Mouse (Mus musculus) yolk sac, embryonic 10.5 days (tissue): ENCODE results near the gene Ahcyl1.
A peak's percentile ranks its signal among the peaks of the same experiment; 100 is the strongest.

Experiments
- DNase-seq: peaks from one replicate; pipeline ENCODE4 v3.0.0-alpha.2; 2017; ENCODE audit warnings: low spot score

Gene Ahcyl1

DNA sequence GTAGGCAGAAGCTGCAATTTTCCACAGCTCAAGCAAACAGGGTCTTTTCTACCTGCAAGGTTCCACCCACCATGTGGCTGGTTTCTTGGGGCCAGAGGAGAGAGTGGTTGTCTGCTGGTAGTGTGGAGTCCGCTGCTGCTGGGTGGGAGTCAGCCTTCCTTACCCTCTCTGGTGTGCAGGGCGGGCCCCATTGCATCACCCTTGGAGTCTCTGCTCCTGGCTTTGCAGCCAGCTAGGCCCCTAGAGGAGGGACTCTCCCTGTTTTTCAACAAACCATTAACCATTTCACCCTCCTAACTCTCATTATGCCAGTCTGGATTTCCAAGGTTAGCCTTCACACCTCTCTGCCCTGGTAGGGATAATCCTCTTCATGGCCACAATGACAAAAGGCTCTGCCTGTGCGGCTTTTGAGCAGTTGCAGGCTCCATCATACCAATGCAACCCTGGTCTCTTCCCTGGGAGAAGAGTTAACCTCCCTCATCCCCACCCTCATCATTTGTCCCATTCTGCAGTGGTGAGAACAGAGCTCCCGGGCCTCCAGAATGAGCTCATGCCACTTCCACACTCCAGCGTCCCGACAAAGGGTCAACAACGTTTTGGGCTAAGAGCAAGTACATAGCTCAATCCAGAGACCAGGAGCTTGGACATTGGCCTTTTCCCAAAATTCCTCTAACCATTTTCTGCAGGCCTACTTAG is 7.5 kb upstream of the Ahcyl1 start:
- DNase-seq: no peak

DNA sequence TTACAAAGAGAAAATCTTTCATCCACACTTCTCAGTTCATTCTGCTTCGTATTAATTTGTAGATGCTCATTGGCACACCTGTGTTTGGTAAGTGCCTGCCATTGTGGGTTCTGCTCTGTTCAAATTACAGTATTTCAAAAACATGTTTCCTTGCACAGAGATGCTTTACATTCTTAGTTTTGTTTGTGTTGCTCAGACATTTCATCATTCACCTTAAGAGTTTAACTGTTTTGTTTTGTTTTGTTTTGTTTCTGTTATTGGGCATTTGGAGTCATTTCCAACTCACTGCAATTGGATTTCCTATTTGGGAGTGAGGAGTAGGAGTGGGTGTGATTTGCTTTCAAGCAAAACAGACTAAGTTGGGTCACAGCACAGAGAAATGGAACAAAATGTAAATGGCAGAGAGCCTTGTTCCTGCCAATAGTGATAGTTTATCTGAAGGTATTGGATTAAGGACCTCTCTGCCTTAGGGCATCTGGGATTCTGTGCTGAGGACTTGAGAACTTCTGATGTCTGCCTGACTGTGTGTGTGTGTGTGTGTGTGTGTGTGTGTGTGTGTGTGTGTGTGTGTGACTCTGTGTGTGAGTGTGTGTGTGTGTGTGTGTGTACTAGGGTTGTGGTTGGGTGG is 5.5 kb upstream of the Ahcyl1 start:
- DNase-seq: no peak

DNA sequence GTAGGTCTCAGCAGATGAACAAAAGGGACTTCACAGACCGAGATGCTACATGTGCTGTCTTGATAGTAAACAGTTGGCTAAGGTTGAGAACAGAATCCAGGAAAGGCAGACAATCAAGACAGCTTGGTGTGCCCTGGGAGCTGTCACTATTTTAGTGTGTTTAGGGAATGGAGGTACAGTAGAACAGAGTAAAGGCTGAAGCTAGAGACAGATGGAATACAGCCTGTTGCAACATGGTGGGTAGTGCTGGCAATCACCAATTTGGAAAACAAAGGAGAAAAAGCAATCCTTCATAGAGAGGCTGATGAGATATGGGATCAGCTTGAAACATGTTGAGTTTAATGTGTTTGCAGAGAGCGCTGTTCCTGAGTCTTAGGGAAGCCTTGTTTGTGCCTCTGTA is 4.3 kb upstream of the Ahcyl1 start:
- DNase-seq: no peak

DNA sequence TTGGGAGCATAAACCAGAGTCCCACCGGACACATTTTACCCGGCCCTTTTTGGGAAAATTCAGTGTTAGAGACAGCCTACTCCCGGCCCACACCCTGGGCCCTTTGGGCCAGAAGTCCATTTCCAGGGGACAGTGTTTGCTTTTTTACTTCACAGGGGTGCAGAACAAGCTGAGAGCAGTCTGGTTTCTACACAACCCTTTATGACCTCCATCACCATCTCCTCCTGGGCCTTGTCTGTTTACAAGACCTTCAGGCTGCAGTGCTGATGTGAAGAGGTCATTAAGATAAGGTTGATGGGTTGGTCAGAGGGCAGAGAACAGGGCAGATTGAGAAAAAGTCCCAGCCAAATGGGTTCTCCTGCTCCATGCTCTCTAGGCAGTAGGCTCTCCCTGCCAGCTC is 550 bp upstream of the Ahcyl1 start:
- peak; percentile 67 for DNase-seq

DNA sequence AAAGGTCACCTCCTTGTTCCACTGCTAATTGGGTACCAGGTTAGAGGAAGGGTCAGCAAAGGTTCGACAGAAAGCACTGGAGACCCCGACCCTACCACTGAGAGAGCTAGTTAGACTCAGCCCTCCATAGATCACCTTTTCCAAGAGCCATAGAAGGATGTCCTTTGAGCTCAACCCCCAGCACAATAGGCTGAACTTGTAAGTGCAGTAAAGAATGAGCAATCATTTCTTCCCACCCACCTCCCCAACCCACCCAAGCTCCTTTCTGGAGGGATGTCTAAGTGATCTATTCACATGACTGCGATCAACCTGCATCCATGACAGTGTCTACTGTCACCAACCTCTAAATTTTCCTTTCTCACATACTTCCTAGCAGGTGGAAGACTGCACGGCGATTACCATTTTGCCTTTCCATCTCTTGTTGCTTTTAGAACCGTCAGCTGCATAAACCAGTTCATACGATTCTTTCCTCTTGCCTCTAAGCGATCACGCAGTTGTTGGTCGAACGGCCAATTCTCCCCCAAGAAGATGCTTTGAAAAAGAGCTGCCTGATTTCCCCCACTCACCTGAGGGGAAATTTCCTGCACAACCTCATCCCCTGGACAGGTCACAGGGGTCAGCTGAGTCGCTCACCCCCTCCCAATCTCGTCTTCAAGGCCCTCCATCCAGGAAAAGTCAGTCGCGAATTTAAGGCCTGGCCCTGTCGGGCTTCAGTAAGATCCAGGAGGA is 977 bp downstream of the Ahcyl1 start:
- DNase-seq: no peak

DNA sequence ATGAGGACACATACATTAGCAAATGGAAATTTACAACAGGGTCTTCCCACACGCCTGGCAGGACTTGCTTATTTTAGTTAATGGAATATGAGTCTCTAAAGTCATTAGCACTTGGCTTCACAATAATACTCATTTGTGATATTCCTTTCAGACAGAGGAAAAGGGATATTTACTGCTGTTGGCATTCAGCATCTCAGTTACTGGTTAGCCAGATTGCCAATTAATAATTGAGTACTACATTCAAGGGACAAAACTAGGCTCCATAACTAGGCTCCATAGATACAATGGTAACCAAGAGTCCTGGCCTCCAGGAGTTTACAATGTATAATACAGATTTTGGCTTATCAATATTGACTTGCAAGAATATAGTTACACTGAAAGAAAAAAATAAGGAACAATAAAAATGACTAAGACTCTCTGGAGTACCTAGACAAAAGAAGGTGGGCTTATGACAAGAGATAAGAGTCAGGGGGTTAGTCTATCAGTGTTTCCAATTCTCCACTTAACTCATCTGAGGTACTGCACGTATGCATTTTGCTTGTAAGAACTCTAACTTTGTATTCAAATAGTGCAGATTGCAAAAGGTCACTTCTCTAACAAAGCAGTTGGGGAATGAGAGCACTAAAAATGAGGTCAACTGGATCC is 2.0 kb downstream of the Ahcyl1 start:
- DNase-seq: no peak

DNA sequence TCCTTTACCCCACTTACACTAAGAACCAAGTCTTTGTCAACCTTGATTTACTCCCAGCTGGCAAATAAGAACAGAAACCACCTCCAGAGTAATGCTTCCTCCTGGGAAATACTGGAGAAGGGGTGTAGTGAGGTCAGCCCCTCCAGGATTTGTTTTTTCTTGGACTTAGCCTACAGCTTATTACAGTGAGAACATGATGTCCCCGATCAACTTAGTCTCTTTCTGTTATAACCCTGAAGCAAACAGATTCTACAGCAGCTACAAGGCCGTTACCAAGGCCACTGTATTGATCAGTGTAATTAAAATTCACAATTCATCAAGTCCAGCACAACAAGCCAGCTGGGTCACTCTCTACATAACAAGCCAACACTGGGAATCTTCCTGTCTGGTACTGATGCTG is 6.0 kb downstream of the Ahcyl1 start:
- no peak for DNase-seq

DNA sequence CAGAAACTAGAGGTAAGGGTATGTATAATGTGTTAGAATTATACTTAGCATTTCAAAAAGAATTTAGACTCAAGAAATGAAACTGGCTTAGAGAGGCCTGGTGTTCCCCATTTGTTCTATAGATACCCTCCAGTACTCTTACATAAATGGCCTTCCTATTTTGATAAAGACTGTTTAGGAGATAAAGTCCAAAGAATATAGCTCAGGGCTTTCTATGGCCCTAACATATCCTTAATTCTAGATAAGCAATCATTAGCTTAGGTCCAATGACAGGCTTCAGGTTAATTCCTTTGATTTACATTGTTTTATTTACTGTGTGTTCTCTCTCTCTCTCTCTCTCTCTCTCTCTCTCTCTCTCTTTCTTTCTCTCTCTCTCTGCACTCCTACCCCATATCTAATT is 7.1 kb downstream of the Ahcyl1 start:
- DNase-seq: no peak

DNA sequence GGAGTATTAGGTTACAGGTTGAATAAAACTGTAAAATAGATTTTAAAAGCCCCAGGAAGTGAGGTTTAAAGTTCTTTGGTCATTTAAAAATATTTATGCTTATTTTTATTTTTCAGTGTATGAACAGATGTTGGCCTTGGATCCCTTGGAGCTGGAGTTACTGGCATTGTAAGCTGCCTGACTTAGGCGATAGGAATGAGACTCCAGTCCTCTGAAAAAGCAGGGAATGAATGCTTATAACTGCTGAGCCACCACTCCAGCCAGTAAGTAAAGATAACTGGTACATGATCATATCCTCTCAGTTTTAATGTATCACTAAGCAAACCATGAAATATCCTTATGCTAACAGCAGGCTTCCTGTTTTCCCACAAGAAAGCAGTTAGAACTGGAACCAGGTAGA is 8.1 kb downstream of the Ahcyl1 start:
- DNase-seq: no peak

DNA sequence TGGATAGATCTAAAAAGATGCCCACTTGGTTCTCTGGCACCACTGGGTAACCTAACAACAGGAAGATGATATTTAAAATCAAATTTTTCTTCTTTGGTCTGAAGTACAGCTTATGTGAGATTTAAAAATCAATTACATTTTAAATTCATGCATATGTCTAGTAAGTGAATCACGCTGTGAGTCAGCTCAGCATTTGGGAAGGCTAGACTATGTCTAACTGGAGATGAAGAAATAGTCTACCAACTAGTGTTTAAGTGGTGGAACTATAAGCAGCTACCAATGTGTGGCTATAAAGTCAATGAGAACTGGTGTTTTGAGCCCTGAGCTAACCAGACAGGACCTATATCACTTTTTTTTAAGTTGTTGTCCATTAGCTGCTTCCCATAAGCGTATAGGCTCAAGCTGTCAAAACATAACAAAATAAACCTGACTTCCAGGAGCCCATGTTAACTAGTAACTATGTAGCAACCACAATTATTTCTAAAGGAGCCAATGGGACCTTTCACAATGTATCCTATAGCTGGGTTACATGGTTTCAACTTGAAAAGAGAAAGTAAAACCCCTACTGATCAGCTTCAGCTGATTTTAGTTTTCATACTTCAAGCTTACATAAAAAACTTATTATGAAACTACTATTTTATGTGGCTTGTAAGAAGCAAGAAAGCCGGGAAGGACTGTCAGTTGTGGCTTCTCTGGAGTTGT is 9.9 kb downstream of the Ahcyl1 start:
- no peak for DNase-seq

DNA sequence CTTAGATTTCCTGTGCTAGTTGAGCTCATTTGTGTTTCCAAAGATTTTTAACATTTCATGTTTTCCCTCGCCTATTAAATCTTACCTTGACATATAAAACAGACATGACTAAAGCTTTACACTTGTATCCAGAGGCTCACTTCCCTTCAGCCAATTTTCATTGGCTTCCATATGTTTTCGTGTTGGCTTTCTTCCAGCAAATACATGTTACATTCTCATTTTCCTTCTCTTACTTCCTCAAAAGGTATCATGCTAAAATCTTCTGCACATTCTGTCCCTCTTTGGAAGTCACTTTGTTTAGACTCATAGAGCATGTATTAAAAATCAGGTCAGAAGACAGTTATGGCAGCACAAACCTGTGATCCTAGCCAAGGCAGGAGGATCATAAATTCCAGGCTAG is 10.7 kb downstream of the Ahcyl1 start:
- DNase-seq: no peak

DNA sequence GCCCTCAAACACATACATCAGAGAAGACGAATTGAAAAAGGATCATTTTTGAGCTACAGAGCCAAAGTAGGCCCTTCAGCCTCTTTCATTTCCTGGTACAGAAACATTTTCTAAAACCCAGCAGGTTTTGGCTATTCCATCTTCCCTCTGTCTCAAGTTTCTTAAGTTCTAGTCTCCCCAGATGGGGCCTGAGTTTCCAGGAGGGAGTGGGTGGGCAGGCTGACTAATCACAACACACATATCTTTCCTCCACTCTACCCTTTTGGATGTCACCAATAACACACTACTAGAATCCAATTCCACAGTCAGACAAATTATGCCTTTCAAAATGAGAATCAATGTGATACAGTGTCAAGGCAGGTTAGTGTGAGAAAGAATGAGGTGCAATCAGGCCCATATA is 12.8 kb downstream of the Ahcyl1 start:
- no peak for DNase-seq

DNA sequence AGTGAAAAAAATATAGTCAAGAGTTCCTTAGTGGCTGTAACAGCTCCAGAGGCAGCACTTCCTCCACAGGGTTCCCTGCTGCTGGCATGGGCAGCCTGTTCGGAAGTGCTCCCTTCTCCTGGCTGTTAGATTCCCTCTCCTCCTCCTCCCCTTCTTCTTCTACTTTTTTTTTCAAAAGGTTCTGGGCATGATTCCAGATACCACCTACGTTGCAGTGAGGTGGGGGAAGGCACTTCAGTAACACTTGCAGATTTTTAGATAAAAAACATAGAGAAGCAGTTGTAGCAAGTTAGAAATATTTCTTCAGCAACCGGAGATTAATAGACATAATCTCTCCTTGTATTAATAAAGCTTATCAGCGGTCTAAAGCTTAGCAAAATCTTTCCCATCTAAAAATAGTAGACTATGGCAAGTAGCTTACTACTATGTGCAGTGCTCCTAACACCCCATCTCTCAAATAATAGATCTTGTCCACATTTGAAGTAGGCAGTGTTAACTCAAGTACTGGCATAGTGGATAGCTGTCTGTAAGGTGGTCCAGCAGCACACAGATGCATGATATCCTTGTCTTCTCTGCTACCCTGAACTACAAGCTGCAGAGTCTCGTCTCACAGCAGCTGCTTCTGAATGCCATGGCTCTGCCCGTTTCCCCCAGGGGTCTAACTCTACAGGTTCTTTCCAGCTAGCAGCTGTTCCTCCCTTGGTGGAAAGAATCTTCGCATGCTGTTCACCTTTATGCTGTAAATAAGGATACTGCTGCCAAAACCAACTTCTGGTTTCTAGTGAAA is 15.4 kb downstream of the Ahcyl1 start:
- no peak for DNase-seq

DNA sequence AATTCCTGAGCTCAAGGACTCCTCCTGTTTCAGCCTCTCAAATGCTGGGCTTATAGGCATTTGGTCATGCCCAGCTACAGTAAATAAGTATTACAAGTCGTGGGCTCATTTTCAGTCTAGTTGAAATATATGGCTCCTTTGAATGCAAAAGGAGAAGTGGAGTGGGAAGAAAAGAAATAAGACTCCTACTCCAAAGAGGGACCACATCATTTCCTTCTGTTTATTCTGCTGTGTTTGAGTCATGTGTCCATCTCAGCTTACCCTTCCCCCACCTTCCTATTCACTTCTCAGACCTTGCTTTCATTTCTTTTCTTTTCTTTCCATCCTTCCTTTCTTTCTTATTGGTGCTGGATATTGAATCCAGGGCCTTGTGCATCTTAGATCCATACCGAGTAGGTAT is 24.9 kb downstream of the Ahcyl1 start:
- DNase-seq: no peak

DNA sequence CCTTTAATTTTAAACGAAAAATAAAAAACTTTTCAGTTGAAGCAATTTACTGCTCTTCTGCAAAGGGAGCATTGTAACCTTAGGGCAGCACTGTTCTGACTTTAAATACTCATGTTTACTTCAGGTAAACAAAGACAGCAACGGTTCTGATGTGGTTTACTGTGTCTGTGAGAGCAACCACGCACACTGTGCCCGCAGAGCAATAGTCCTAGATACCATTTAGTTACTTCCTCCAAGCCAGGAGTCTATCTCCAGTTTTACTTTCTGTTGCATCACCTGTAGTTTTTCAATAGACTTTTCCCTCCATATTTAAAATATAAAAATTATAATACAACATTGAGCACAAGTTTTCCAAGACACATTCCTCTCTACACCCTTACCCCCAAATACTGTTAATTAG is 25.9 kb downstream of the Ahcyl1 start:
- DNase-seq: no peak

DNA sequence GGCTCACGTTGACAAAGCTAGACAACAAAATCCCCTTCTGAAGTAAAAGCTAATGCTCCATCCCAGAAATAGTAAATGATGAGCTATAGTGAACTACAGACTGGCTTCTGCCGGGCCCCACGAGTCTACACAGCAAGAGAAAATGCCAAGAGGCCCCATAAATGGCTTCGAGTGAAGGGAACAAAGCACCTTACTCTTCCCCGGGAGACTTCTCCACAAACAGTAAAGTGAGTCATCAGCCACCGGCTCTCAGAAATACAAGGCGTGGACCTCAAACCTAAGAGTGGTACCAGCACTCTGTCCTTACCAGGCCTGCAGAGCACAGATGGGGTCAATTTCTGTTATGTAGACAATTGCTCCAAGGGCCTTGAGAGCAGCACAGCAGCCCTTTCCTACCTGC is 27.6 kb downstream of the Ahcyl1 start:
- no peak for DNase-seq

DNA sequence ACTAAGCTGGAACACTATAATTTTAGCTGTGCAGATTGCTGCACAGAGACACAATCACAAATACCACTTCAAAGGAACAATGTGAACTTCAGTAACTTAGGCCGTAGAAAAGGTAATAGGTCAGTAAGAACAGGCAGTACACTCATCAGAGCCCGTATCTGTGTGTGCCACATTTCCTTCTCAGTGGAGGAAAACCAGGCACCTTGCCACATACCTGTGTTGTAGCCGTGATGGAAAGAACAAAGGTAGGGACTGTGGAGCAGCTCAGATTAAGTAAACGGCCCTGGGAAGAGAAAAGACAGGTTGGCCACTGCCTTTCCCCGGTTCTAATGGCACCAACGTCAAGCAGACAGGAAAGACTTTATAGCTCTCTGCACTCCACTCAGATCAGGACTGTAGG is 28.9 kb downstream of the Ahcyl1 start:
- no peak for DNase-seq

DNA sequence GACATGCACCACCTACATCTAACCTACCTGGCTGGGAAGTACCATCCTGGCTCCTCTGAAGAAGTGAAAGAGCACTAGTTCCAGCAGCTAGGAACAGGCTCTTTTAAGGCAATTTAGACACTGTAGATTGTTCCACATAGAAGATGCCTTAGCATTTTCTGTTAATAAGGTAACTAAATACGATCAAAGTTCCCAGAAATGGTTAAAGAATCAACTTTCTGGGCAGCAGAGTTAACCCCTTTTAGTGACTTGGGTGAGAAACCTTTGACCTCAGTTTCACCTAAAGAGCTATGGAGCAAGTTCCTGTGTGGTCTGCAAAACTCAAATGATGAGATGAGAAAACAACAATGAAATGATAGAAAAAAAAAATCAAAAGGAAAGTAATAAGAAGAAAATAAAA is 31.7 kb downstream of the Ahcyl1 start:
- no peak for DNase-seq

DNA sequence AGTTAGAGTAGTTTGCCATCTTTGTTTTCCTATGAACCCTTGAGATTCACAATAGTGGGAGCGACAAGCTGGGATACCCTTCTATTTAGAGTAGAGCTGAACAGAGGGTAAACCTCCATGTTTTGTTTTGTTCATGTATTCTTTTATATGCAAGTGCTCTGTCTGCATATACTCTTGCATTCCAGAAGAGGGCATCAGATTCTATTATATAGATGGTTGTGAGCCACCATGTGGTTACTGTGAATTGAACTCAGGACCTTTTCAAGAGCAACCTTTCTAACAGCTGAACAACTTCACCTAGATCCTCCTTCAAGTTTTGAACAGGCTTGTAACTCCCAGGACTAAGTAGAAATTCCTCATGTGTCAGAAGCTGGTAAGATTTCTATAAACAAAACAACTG is 37.4 kb downstream of the Ahcyl1 start:
- DNase-seq: no peak

DNA sequence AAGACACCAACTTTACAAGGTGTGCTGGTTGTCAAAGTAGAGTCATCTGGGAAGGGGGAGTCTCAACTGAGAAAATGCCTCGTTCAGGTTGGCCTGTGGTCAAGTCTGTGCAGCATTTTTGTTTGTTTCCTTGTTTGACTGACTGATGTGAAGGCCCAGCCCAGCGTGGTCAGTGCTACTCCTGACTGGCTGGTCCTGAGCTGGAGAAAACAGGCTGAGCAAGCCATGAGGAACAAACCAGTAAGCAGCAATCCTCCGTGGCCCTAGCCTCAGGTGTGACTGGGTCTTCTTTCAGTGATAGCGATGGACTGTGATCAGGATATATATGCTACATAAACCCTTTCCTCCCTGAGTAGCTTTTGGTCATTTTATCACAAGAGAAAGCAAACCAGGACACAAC is 39.5 kb downstream of the Ahcyl1 start:
- no peak for DNase-seq

DNA sequence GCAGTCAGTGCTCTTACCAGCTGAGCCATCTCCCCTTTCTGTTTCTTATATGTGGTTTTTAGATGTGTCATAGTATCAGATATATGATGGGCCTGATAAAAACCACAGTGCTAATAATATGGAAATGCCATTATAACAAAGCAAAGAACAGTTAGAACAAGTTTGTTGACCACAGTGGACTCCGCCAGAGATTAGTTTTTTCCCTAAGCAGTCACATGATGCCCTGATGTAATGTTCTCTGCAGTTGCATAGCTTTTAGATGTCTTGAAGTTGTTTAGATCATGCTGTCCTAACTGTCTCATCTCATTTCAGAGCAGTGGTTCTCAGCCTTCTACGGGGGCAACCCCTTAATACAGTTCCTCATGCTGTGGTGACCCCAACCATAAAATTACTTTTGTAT is 40.2 kb downstream of the Ahcyl1 start:
- DNase-seq: no peak

DNA sequence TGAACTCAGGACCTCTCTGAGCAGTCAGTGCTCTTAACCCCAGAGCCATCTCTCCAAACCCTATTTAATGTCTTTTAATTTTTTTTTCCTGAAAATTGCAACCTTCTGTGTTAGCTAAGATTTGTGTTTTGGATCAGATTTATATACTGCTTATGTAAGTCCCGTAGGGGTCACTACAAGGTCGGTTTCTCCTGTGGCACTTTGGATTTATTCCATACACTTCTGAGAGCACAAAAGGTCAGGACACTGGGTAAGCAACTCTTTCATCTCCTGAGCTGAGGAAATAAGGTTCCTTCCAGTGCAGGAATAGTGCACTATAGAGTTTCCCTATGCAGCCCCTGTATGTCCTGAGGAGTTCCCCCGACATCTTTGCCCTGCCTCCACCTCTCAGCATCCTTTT is 40.9 kb downstream of the Ahcyl1 start:
- no peak for DNase-seq
